Mouse (Mus musculus) gastrocnemius, postnatal 14 days (tissue): ENCODE measurements around the gene Mpped2. TPM values are rescaled to one million over a fixed set of nuclear protein-coding genes. Genes with fewer than 3 reads are reported as not detected.

ENCODE experiments used
- DNase-seq: peaks from one replicate; pipeline ENCODE4 v3.0.0; 2021; ENCODE audit warnings: mixed read lengths
- intact Hi-C: fragments of 180-260 bp; cut with DNase I; formaldehyde crosslinking; loops from one replicate; pipeline ENCODE4 v1.15.1; 2025; ENCODE audit warnings: low total_unique reads
- total RNA-seq, 2 experiments: library from RNA; stranded (reverse); gene quantifications; 2 replicates each; pipeline ENCODE4 v1.2.3; 2021

The Mpped2 gene
- total RNA-seq, 2 experiments from 2014 or later: 1.5 to 2.9 TPM

DNA sequence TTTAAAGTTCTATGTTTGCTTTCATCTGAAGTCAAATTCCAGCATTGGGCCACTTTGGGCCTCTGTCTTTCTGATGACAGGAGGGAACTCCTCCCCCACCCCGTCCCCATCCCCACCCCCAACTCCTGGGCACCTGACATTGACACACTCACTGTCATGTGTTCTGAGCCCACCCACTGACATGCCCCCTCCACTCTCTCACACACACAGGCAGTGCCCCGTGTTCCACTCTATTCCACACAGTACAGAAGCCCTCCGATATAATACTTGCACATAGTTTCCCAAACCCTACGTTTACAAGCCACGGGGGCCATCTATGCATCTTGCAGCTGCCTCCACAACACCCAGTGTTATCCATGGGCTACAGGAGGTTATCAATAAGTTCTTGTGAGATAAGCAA, 42.1 kb downstream of the Mpped2 start:
- no peak for DNase-seq
- intact Hi-C loops: no loop called here

DNA sequence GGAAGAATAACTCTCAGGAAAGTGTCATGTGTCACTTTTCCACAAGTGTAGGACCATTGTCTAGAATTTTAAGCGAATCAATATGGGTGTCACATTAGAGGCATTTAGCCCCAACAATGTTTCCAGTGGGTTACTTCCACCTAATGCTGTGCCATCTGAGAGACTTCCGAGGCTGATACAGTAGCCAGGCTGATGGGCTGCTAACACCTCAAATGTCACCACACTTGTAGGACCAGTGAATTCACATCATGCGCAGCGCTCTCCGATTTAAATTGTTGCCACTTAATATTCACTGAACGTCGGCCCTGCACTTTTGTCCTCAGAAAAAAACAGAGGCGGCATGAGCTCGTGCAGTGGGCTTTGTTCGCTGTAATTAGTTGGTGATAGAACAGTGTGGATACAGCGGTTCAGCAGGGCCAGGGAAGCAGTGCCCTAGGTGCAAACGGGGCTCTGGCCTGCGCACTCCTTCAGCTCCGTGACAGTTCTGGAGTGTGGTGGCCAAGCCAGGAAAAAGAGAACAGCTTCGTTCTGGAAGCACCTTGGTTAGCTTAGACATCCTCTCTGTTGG, 42.8 kb downstream of the Mpped2 start:
- intact Hi-C loops: no loop called here
- no peak for DNase-seq

DNA sequence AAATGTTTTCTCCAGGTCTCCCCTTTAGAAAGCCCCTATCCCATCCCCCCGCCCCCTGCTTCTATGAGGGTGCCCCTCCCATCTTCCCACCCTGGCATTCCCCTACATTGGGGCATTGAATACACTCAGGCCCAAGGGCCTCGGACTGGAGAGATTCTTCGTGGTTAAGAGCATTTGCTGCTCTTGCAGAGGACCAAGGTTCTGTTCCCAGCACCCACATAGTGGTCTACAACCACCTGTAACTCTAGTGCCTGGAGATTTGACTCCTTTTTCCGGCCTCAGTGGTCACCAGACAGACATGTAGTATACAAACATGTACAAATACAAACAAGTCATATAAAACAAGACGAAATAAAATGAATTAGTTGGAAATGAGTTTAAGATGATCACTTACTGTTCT, 45.9 kb downstream of the Mpped2 start:
- intact Hi-C loops: no loop called here

DNA sequence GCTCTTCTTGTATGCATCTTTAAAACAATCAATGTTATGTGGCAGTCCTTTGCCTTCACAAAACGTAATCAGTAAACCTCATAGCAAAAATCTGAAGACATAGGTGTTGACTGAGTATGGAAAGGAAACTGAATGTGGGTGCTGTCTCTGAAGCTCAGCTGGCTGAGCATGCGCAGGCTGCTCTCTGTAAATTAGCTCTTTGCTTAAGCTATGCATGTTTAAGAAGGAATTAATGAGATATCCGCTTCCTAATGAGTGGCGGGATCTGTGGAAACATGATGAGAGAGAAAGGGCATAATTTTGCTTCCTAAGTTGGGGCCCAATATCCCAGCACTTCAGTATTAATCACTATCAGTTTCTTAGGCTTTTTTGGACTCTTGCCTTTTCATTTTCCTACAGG, 51.0 kb downstream of the Mpped2 start:
- intact Hi-C loops: no loop called here

More for the DNA sequence above, 45.9 kb downstream of the Mpped2 start:
- no peak for DNase-seq

DNA sequence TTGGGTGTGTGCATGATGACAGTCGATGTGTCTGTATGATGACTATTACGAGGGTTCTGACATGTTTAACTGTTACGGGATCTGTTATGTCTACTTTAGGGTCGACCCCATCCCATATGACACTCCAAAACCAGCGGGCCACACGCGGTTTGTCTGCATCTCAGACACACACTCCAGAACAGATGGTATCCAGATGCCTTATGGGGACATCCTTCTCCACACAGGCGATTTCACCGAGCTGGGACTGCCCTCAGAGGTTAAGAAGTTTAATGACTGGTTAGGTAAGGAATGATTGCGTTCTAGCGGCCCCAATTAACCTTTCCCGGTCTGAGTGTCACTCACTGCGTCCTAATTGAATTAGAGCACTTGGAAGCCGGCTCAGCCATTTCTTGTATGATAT, 51.5 kb downstream of the Mpped2 start:
- DNase-seq: no peak
- intact Hi-C loops: no loop called here

More for the DNA sequence above, 51.0 kb downstream of the Mpped2 start:
- DNase-seq: no peak

DNA sequence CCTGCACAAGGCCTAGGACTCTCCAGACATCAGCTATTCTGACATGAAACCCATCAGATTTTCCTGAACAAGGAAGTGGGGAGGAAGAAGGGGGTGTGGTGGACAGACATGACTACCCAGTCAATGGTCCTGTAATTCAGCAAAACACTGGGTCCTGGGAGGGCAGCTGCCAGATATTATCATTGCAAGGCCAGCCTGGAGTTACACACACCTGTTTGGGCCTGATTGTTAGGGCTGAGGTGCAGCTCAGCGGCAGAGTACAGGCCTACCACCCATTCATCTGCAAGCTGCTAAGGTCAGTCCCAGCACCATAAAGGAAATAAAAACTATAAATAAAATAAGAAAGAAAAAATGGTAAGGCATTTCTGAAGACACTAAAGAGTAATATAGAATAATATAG, 52.3 kb downstream of the Mpped2 start:
- intact Hi-C loops: no loop called here
- DNase-seq: no peak

DNA sequence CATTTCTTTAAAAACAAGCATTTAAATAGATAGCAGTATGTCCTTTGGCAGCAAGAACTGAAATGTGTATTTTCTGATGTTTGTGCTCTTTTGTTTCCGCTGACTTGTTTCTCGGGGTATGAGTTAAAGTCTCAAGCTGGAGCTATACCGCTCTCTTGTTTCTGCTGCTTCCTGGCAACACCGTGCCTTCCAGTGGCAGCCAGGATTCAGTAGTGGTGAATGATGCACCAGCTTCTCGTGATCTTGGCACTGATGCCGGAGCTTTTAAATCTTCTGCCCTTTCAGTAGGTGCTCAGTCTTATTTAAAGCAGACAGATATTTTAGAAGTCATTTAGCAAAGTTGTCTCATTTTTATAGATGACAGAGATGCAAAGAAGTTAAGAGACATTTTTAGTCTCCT, 53.1 kb downstream of the Mpped2 start:
- DNase-seq: no peak
- intact Hi-C loops: no loop called here

DNA sequence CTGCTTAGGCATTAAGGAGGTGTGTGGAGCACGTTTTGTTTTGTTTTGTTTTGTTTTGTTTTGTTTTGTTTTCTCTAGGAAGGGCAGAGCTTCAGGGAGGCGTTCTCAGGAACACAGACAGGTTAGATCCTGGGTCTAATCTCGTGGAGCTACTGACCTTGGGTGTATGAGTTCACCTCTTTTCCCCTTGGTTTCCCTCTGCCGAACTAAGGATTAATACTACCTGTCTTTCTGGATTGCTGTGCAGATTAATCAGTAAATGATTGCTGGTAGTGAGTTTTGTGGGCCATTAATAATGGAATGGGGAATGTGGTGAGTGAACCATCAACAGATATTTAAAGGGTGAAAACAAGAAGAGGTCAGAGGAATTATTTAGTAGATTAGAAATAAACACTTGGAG, 53.8 kb downstream of the Mpped2 start:
- no peak for DNase-seq
- intact Hi-C loops: no loop called here

DNA sequence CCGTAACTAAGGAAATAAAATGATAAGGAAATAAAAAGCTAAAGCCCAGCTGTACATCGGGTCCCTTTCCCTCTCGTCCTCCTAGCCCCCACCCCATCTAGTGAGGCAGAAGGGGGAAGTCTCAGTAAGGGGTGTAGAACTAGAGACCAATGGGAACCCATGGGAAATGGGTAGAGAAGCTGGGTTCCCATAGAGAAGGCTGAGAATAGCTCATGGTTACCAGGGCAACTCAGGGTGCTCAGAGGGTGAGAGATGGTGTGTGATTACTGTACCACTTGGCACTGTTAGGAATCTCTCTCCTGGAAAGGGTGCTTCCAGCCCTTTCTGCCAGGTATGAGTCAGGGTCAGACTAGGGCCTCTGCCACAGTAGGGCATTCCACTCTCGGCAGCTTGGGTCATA, 54.3 kb downstream of the Mpped2 start:
- DNase-seq: no peak
- intact Hi-C loops: no loop called here

DNA sequence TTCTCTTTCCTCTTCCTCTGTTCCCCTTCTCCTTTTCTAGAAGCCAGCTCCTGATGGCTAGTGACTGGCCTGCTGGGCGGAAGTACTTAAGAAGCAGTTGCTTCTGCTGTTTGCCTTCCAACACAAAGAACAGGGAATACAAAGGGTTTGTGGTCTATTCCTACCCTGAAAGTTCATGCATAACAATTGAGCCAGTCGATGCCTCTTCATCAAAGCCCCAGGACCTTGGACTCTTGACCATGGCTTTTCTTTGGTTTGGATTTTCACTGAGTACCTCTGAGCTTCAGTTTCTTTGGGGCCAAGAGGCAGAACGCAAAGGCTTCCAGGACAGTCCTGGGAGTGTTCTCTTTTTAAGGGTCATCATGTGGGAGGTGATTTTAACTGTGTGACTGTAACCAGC, 57.8 kb downstream of the Mpped2 start:
- DNase-seq: no peak
- intact Hi-C loops: no loop called here

DNA sequence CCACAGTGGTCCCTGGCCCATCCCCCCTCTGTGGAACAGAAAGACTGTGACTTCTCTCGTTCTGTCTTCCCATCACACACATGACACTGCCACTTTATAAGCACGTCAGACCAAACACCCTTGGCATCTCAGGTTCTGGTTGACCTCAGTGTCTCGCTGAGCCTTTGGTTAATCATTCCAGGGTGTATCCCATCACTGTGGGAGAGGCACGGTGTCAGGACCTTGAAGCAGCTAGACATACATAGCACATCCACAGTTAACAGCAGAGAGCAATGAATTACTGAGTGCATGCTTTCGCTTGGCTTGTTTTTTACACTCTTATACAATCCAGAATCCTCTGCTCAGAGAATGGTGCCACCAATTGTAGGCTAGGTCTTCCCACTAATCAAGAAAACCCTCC, 60.6 kb downstream of the Mpped2 start:
- intact Hi-C loops: no loop called here
- no peak for DNase-seq

DNA sequence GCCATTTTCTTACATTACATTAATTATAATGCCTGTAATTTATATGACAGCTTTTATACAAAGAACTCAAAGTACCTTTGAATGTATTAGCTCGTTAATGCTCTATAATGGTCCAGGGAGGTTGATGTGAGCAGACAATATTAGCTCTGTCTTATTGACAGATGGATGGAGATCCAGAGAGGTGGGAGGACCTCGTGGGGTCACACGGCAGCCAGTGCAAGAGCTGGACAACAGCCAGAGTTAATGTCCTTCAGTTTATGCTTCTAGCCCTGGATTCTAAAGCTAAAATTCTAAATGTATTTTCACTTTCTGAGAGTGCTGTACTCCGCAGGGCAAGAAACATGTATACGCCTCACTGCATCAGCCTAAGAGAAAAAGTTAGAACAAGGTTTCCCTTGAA, 61.6 kb downstream of the Mpped2 start:
- no peak for DNase-seq
- intact Hi-C loops: no loop called here

DNA sequence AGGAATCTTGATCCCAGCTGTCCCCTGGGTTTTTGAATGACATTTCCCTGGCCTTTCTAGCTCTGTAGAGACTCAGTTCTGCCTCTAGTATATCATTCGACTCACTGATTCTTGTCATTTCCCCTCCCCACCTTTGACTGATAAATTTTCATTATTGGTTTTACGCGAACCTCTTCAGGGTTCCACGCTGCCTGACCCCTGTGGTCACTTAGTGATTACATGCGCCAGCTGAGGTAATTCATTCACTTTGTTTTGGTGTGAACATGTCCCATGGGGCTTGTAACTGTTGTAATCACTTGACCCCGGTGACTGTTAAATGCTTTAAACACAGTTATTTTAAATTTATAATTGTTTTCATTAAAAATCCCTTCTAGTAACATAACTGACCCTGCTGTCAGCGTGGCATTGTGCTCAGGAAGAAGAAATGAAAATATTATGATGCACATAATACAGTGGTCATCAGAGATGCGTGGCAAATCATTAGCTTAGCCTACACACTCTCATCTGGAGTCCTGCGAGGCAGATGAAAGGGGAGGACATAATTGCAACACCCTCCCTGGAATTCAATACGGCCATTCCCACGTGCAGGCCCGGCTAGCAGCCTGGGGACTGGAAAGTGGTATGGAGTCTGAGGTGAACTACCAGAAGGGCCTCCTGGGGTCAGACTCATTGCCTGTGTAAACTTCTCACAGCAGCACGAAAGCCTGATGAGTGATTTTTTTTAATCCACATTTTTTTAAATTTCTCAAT, 63.5 kb downstream of the Mpped2 start:
- intact Hi-C loops: no loop called here
- no peak for DNase-seq

DNA sequence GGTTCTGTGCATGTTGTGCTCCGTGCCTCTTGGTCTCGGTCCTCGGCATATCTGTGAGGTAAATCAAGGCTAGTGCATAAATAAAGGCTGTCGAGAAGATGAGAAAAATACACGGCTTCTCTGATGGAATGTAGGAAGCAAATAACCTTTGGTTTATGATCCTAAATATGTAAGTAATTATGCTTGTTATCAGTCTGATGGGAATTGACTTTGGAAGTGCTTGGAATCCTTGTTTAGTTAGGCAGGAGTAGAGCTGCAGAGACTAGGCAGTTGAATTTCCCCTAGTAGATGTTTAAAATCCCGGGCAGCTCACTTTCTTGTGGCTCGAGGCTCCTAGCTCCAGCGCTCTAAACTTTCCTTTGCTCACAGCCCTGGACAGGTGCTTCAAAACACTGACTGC, 69.9 kb downstream of the Mpped2 start:
- no peak for DNase-seq
- intact Hi-C loops: no loop called here

DNA sequence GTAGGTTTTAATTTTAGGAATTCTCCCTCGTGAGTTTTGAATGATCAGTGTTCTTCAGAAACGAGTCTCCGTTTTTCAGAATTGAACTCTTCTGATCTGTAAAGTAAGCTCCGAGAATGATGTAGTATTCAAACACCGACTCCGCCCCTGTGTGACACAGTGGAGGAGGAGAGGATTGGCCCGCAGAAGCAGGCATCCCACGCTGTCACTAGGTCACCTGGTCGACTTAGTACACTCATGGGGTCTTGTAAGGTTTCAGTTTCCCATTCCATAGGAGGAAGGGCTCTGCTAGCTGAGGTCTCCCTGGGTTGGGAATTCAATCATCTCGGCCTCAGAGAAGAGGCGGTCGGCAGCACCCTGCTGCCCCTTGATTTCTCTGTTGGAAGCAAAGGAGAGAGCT, 76.2 kb downstream of the Mpped2 start:
- no peak for DNase-seq
- intact Hi-C loops: no loop called here

DNA sequence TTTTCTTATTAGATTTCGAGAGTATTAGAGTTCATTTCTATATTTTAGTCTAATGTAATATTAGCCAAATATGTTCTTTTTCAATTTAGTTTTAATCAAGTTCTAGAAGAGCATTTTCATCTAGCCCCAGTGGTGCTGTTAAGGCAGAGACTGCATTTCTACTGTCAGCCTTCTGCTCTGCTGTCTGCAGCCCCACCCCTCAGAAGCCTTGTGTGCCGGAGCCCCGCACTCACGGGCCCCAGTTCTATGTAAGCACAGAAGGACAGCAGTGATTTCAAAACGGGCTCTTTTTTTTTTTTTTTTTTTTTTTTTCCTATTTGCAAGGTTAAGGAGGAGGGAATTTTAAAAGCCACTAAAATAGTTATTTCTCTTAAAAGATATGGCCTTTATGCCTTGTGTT, 79.6 kb downstream of the Mpped2 start:
- intact Hi-C loops: no loop called here
- DNase-seq: no peak

DNA sequence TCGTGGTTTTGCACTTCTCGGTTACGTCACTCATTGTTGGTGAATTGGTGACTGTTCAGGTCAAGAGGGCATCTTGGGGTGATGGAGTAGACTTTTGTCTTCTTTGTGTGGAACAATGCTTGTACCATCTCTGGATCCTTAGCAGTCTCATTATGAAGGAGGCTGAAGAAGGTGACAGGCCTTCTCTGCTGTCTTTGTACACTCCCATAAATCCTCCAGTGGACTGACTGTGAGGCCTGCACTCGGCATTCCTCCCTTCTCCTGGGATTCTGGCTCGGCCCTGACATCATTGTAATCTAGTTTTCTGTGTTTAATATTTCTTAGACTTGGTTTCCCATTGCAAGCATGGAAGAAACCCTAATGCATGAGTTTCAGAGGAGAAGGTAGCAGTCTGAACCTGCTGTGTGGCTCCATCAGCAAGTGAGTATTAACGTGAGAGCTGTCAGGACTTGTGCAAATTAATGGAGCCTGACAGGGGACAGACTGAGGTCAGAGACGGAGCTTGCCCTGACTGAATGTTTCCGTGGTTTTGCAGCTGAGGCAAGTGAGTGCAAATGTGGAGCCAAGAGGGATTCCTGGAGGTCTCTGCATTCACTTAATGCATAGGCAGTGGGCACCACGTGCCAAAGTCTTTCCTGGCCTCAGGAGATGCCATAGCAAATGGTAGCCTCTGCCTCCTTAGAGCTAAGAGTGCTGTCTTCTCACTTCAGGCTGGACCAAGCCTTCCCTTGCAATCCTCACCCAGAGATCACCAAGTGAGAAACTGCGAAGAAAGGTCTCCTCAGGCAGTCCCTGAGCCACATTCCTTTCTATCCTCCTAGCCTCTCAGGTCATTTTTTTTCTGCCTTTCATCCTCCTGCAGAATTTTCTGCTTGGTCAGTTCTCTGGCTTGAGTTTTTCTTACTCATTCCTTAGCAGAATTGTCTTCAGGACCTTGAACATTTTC, 81.5 kb downstream of the Mpped2 start:
- intact Hi-C loops: no loop called here
- DNase-seq: no peak

DNA sequence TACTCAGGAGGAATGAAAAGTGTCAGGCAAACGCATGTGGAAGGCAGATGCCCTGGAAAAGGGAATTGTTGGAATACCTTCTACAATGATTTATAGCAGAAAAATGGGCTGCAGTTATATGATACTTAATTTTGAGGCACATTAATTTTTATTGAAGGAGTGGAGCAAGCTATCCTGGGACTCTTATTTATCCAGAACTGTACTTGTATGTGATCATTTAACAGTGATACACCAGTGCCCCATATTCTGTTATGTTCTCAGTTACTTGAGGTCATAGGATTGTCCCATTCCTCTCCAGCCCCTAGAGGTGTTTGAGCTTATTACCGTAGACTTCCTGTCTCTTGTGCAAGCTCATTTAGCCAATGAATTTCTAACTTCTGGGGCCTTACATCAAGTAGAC, 82.9 kb downstream of the Mpped2 start:
- intact Hi-C loops: no loop called here
- DNase-seq: no peak

DNA sequence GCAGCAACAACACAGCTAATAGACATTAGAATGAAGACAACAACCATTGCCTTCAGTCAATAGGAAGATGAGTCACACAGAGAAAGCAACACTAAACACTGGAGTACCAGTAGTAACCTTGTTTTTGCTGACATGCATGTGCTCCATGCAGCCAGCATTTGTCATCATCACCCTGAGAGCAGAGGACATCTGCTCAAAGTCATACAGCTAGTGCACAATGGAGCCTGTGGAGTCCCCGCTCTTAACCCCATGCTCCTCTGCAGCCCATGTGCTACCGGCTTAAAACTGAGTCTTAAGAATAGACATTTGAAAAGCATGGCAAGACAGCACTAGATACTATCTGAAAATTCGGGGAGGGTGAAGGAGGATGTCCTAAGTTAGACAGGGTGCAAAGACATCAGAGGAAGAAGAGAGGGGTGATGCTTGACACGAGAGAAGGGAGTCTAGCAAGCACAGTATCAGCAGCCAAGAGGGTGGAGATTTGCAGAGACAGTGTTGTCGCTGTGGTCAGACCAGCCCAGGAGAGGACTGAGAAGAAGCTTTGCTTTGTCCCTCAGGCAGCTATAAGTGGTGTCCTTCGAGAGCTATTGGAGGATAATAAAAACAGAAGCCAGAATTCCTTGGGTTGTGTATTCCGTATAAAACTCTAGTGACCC, 85.9 kb downstream of the Mpped2 start:
- intact Hi-C loops: no loop called here

More for the DNA sequence above, 85.9 kb downstream of the Mpped2 start:
- no peak for DNase-seq
